Mouse (Mus musculus) NIH3T3 (cell line): ENCODE results near the gene Slc35b2.

Experiments
- DNase-seq: peaks from one replicate; pipeline ENCODE4 v3.0.0-alpha.2; 2012; ENCODE audit warnings: low read depth

The Slc35b2 gene

GRCm38 (mm10) chr17:45565103-45565502 lies 1.4 kb downstream of the Slc35b2 start:
- DNase-seq: no peak

GRCm38 (mm10) chr17:45566031-45566359 lies 2.3 kb downstream of the Slc35b2 start:
- DNase-seq: no peak

GRCm38 (mm10) chr17:45566360-45567161 lies 2.9 kb downstream of the Slc35b2 start:
- DNase-seq: peak; percentile 60

- peak; percentile 28 for DNase-seq
These were observed 3.5 kb downstream of the Slc35b2 start for GRCm38 (mm10) chr17:45567162-45567601.

DNA sequence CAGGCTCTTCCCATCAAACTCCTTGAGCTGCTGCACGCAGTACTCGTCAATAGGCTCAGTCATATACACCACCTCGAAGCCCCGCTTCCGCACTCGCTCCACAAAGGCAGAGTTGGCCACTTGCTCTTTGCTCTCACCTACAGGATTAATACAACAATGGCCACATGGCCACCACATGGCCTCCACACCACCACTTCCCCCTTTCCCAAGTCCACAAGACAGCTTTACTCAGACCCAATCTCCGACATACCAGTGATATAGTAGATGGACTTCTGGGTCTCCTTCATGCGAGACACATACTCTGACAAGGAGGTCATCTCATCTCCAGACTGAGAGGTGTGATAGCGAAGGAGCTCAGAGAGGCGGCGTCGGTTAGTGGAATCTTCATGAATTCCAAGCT lies 5.3 kb downstream of the Slc35b2 start:
- DNase-seq: no peak

DNA sequence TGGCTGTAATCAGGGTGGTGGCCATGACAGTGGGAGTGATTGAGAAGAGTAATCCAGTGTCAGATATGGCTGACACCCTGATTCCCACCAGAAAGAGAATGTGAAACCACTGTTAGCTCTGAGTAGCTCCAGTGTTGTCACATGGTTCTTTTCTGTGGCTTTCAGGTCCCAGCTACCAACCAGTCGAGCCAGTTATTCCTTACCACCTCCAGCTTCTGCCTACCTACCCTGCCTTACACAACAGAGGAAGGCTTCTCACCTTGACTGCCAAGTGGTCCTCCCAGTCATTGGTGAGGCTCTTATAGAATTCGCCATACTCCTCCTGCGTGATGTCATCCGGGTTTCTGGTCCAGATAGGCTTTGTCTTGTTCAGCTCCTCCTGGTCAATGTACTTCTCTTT lies 6.3 kb downstream of the Slc35b2 start:
- no peak for DNase-seq

GRCm38 (mm10) chr17:45572103-45573086 lies 8.7 kb downstream of the Slc35b2 start:
- peak; percentile 91 for DNase-seq

- DNase-seq: peak; percentile 99
These were observed 9.6 kb downstream of the Slc35b2 start, which contains the start of gene Hsp90ab1 for GRCm38 (mm10) chr17:45573087-45573779. Gene Hsp90ab1, minus strand, starts transcription at chr17:45573271.

- DNase-seq: peak; percentile 96
These were observed 10.1 kb downstream of the Slc35b2 start for GRCm38 (mm10) chr17:45573780-45574123.

GRCm38 (mm10) chr17:45574129-45574761 lies 10.6 kb downstream of the Slc35b2 start:
- DNase-seq: peak; percentile 72

DNA sequence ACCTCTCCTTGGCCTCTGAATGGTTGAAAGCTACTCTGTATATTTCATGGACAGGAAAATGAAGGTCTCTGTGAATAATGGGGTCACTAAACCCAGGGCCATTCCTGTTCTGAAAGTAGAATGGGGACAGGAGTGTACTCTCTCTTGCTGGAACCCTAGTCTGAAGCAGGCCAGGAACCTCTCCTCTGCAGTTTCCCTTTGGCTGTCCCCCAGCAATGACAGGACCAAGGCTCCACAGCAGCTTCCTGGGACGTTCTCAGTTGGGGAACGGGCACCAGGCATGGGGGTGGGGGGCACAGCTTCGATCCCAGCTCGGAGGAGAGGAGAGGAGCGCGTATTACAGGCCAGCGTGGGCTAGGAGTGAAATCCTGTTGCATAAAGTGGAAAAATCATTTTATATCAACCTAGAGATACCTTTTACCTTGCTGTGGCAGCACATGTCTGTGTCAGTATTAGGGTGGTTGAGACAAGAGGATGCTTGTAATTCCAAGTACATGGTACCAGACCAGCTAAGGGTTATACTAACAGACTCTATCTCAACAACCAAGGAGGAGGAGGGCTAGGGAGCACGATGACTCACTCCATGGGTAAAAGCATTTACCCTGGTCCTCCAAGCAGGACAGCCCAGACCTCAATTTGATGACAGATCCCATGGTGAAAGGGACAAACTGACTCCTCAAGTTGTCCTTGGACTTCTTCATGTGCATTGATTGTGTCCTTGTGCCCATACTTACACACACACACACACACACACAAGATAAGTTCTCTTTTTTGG lies 11.6 kb downstream of the Slc35b2 start:
- DNase-seq: no peak

DNA sequence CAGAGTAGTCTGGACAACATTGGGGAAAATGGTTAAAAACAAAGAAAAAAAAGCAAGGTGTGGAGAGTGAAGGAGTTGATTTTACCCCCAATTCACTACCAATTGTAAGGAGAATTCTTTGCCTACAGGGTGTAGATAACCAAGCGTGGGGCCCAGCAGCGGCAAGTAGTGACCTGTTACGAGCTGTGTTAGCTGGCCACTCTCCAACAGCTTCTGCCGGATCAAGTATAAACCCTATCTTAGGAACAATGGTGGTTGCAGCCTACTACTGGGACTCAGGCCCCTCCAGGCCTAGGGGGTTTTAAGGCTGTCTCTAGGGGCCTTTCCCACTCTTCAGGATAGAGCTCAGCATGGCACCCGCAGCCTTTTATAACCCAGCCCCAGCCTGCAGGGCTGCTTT lies 14.6 kb downstream of the Slc35b2 start:
- no peak for DNase-seq

DNA sequence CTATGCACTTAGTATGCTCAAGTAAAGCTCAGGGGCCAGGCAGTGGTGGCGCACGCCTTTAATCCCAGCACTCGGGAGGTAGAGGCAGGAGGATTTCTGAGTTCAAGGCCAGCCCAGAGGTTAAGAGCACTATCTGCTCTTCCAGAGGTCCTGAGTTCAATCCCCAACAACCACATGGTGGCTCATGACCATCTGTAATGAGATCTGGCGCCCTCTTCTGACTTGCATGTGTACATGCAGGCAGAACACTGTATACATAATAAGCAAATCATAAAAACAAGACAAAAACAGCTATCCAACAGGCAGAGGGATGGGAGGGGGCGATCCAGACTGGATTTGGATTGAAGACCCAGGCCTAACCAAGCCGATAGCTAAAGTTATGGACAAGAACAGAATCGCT lies 15.2 kb downstream of the Slc35b2 start:
- DNase-seq: peak; percentile 47

DNA sequence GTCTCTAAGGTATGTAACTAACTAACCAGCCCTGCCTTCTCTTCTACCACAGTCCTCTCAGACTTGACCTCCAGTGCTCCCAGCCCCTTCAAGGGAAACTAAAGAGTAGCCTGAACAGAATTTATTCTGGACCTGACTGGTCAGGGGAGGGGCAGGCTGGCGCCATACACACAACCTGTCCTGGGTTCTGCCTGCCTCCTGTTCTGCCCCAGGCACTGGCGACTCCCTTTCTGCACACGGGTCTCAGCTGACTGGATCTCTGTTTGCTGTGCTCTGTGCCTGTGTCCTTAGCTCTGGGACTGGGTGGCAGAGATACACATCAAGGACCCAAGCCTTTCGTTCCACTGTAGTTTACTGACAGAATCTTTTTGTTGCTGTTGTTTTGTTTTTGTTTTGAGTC lies 15.9 kb downstream of the Slc35b2 start:
- DNase-seq: no peak

GRCm38 (mm10) chr17:45580958-45581477 lies 17.3 kb downstream of the Slc35b2 start:
- DNase-seq: no peak

GRCm38 (mm10) chr17:45581567-45581983 lies 17.9 kb downstream of the Slc35b2 start:
- DNase-seq: peak; percentile 84

DNA sequence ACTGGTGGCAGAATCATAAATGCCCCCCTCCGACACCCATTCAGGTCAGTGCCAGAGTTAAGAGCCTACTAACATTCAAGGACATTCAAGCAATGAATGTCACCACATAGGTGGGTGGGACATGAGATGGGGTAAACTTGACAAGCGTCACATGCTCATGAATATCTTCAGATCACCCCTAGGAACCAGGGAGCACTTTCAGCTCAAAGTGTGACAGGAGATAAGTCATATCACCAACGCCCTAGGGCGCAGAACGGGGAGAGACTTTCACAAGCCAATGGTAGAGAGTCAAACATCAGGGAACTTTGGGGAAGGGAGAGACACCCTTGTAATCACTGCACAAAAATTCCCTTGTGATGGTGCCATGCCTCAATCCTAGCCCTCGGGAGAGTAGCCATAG lies 18.5 kb downstream of the Slc35b2 start:
- no peak for DNase-seq

GRCm38 (mm10) chr17:45582715-45583355 lies 19.2 kb downstream of the Slc35b2 start:
- peak; percentile 55 for DNase-seq

DNA sequence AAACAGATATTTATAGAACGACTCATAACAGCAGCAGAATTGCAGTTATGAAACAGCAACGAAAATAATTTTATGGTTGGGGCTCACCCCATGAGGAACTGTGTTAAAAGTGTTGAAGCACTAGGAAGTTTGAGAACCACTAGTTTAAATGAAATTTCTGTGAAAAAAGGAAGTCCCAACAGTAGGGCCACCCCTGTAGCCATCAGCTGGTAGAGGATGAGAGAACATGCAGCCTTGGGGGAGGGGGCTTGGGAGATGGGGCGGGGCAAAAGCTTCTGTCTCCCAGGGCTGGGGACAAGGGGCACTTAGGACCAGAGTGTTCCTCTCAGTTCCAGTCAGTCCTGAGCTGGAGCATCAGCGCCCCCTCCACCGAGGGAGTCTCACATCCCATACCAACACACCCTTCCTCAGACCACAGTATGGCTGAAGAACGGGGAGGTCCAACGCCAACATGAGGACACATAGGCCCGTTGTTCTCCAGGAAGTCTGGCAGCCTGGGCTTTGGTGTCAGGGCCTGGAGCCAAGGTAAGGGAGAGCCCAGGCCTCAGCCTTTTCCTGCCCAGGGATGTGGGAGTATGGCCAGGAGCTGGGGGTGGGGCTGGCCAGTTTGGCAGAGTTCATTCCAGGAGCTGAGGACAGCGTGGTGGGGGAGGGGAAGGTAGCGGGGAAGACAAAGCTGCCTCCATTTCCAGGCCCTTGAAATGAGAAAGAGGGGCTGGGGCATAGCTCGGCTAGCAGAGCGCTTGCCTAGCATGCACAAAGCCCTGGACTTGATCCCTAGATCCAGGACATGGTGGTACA lies 20.6 kb downstream of the Slc35b2 start:
- DNase-seq: peak; percentile 86
